Mouse (Mus musculus): Measurements from ENCODE around the gene Nudt9. TPM values are rescaled to one million over a fixed set of nuclear protein-coding genes. Genes with fewer than 3 reads are reported as not detected.

Nudt9 gene
- total RNA-seq, 2 experiments from 2014 or later: 56.4 to 61.9 TPM

DNA sequence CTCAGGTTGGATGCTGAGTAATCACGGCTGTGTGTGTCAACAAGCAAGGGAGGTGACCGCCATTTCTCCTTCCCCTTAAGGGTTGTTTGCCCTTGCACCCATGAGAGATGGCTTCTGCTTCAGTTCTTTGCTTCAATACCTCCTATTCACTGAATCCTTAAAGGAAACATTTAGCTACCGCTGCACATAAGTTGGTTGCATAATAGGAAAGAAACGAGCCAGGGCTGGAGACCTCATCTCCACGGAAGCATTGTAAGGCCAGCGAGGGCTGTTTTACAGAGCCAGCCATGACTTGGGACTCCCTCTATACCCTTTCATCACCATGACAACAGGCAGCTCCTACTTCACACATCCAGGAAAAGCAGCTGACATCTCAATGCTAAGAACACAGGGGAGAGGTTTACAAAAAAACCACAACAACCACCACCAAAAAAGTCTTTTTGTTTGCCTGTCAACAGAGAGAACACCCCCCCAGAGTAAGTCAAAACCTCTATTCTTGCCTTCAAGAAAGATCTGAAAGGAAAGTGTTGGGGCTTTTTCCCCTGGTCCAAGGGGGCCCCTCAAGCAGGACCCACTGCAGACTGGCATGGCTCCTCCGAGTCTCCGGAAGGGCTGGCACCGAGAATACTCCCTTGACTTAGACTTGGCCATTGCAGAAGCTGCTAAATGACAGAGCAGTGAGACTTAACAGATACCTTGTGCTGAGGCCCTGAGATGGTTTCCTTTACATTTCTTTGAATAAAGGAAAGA, 64.2 kb downstream of the Nudt9 start:
- intact Hi-C loops (cut with DNase I): no loop called here
- peak; percentile 63 to 79 for DNase-seq (ENCODE audit: low spot score in 2 of 2)

- DNase-seq (ENCODE audit: low spot score in 2 of 2): peak in 1 of 2 experiments; percentile 28
- intact Hi-C loops (cut with DNase I): loop anchor here (2.0 kb wide), 1 partner anchor 37 kb away; no protein-coding TSS in a partner anchor
These were observed 65.9 kb downstream of the Nudt9 start for GRCm38 (mm10) chr5:104112016-104112415.

GRCm38 (mm10) chr5:104112511-104112910, 66.4 kb downstream of the Nudt9 start:
- no peak for DNase-seq (ENCODE audit: low spot score in 2 of 2)
- intact Hi-C loops (cut with DNase I): loop anchor here (2.0 kb wide), 1 partner anchor 38 kb away; no protein-coding TSS in a partner anchor

DNA sequence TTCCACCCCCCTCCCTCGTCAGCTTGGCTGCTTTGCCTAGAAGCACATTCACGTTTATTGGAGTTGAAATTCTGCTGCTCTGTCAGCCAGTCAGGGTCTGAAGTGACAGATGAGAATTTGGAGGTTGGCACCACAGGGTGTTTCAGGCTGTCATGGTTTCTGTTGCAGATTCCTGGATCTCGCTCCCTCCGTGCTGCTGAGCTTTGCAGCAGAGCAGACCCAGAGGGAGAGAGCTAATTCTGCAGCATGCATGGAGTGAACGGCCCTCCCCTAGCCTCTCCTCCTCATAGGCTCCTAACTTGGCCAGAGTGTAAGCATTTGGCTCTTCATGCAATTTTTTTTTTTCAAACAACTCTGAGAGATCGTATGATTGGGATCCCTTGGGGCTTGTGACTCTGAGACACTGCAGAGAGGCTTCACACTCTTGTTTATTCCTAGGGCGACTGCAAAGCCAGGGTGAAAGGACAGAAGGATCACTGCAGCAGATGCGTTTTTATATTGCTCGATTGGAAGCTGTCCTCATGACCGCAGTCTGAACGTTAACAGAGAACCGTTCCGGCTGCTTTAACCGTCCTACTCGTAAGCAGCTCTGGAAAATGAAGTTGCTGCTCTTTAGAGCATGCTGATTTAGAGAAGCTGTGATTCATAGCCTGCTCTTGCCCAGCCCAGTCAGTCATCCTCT, 67.5 kb downstream of the Nudt9 start, which contains the start of gene Sparcl1:
Gene Sparcl1 (minus strand): TSS at position 243 of the 682 bp plus-strand sequence.
- peak; percentile 63 to 79 for DNase-seq (ENCODE audit: low spot score in 2 of 2)
- intact Hi-C loops (cut with DNase I): loop anchor here (2.0 kb wide), 1 partner anchor 39 kb away; no protein-coding TSS in a partner anchor

Small RNAs within 50 kb of the gene (microRNA-seq; reads per million reads assigned to microRNA genes)
- 0.67 to 1.3 reads per million in 2 experiments for gene Mir5619

Other genes with a start within 250 kb of the Nudt9 start
- 10 to 100 TPM; 36.7 to 40.9 TPM for gene Klhl8, start 135.0 kb upstream of the Nudt9 start, total RNA-seq (2021)
- gene Hsd17b13, start 68.9 kb upstream of the Nudt9 start, total RNA-seq (2021): 1 to 10 TPM; 1.4 to 2.4 TPM
- 10 to 100 TPM; 30.3 to 32.4 TPM for gene Hsd17b11, start 24.4 kb upstream of the Nudt9 start, total RNA-seq (2021)
- gene Gm17660, start 31.3 kb downstream of the Nudt9 start, total RNA-seq (2021): not detected
- gene Sparcl1, start 67.4 kb downstream of the Nudt9 start, total RNA-seq (2021): 1,000 to 10,000 TPM; 1,229 to 1,307 TPM
- gene Dspp, start 124.4 kb downstream of the Nudt9 start, total RNA-seq (2021): under 1 TPM in 1 of 2 experiments, not detected in 1; 0.07 TPM
- gene Dmp1, start 156.3 kb downstream of the Nudt9 start, total RNA-seq (2021): 1 to 10 TPM in 1 of 2 experiments, under 1 TPM in 1; 0.99 to 1.2 TPM

Measured in left cerebral cortex, postnatal 14 days (tissue).